Mouse (Mus musculus): ENCODE results near the gene Gng8. TPM values are rescaled to one million over a fixed set of nuclear protein-coding genes. Genes with fewer than 3 reads are reported as not detected.

Gng8 gene
- polyA plus RNA-seq, 1 experiment from 2014 or later, result 11.0 TPM

DNA sequence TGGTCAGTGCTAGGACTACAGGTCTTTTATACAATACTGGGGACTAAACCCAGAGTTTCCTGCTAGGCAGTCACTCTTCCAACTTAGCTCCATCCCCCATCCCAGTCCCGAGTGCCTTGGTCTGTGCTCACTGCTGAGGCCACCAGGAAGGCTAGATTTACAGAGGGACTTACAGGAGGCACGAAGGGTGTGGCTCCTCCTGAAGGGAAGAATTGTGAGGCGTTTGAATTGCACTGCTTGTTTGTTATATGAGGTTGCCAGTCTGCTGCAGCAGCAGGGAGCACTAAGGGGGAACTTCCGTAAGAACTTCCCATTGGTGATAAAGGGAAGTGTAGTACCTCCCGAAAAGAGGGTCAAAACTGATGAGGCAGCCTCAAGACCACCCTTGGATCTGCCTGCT, 11.0 kb upstream of the Gng8 start:
- Histone ChIP-seq H3K9ac (ENCODE audit: low read depth, low read length) (no peak overlapping the region), H3K4me1 (replicated peaks; ENCODE audit: control insufficient read depth, insufficient read depth, low read length) (peaks cover 9% of the 10 kb centered on the region)

DNA sequence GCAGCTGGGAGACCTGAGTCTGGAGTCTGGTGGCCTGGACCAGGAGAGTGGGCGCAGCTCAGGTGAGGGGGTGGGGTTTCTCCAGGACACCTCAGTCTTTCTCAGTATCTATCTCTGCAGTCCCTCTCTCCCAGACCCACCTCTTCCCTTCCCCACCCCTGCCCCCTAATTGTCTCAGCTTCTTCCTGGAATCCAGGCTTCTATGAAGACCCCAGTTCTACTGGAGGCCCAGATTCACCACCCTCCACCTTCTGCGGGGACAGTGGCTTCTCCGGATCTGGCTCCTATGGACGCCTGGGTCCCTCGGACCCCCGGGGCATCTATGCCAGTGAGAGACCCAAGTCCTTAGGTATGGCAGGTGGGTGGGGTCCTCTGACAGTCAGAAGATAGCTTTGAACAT, 8.4 kb upstream of the Gng8 start:
- no peak overlapping the region for H3K27ac ChIP-seq (ENCODE audit: low read depth, low read length)
- peaks cover 6% of the 10 kb centered on the region; the same call in 1 of the 2 replicates for H3K9me3 ChIP-seq (ENCODE audit: control insufficient read depth, low read length)
- peaks cover 3% of the 10 kb centered on the region; the same call in 1 of the 2 replicates for H3K4me1 ChIP-seq (replicated peaks; ENCODE audit: control insufficient read depth, insufficient read depth, low read length)
- H3K36me3 ChIP-seq (ENCODE audit: control insufficient read depth, insufficient read depth, low read length), result peaks cover 7% of the 10 kb centered on the region; the same call in 1 of the 2 replicates
- peaks cover 37% of the 10 kb centered on the region for H3K27me3 ChIP-seq (ENCODE audit: control insufficient read depth, insufficient read depth, low read length)
- no peak for ATAC-seq (ENCODE audit: low FRiP score)
- DNase-seq (ENCODE audit: low spot score), result no peak
- no peak overlapping the region for H3K4me3 ChIP-seq (ENCODE audit: low read depth, low read length)
- H3K4me2 ChIP-seq (replicated peaks; ENCODE audit: low read depth, low read length), result no peak overlapping the region
- H3K9ac ChIP-seq (ENCODE audit: low read depth, low read length), result no peak overlapping the region
- 91% methylated on average over 6 of the region's 6 CpGs for WGBS

More for the DNA sequence above, 11.0 kb upstream of the Gng8 start:
- DNase-seq (ENCODE audit: low spot score), result no peak
- 11% methylated on average over 5 of the region's 5 CpGs for WGBS
- Histone ChIP-seq H3K4me3 (ENCODE audit: low read depth, low read length) (no peak overlapping the region; the same call in 1 of the 2 replicates), H3K27ac (ENCODE audit: low read depth, low read length) (peak overlapping the region; percentile 88), H3K4me2 (replicated peaks; ENCODE audit: low read depth, low read length) (no peak overlapping the region), H3K36me3 (ENCODE audit: control insufficient read depth, insufficient read depth, low read length) (peaks cover 7% of the 10 kb centered on the region; the same call in 1 of the 2 replicates), H3K27me3 (ENCODE audit: control insufficient read depth, insufficient read depth, low read length) (peaks cover 23% of the 10 kb centered on the region), H3K9me3 (ENCODE audit: control insufficient read depth, low read length) (no peaks in the 10 kb centered on the region; the same call in 1 of the 2 replicates)
- ATAC-seq (ENCODE audit: low FRiP score), result 0 out of 2 replicates have a peak, but pooled peaks have one; percentile 12

DNA sequence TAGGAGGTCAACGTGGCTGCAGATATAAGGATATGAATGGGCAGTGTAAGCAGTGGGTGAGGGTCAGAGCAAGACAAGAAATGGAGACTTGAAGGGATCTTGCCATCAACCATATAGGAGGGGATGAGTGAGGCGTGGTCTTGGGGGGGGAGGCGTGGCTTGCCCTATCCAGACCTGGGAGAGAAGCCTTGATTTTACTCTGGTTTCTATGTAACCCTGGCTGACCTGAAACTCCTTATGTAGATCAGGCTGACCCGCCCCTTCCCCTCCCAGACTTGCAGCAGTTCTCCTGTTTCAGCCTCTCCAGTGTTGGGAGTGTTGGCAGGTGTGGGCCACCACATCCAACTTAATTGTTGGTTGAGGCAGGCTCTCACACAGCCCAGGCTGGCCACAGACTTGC, 7.3 kb upstream of the Gng8 start:
- Histone ChIP-seq H3K27ac (ENCODE audit: low read depth, low read length) (no peak overlapping the region), H3K4me1 (replicated peaks; ENCODE audit: control insufficient read depth, insufficient read depth, low read length) (peaks cover 3% of the 10 kb centered on the region; the same call in 1 of the 2 replicates), H3K9me3 (ENCODE audit: control insufficient read depth, low read length) (peaks cover 6% of the 10 kb centered on the region; the same call in 1 of the 2 replicates), H3K4me2 (replicated peaks; ENCODE audit: low read depth, low read length) (no peak overlapping the region), H3K27me3 (ENCODE audit: control insufficient read depth, insufficient read depth, low read length) (peaks cover 37% of the 10 kb centered on the region), H3K4me3 (ENCODE audit: low read depth, low read length) (no peak overlapping the region), H3K9ac (ENCODE audit: low read depth, low read length) (no peak overlapping the region), H3K36me3 (ENCODE audit: control insufficient read depth, insufficient read depth, low read length) (peaks cover 7% of the 10 kb centered on the region; the same call in 1 of the 2 replicates)
- WGBS, result 42% methylated on average over 4 of the region's 4 CpGs
- DNase-seq (ENCODE audit: low spot score) (no peak), ATAC-seq (ENCODE audit: low FRiP score) (no peak)

DNA sequence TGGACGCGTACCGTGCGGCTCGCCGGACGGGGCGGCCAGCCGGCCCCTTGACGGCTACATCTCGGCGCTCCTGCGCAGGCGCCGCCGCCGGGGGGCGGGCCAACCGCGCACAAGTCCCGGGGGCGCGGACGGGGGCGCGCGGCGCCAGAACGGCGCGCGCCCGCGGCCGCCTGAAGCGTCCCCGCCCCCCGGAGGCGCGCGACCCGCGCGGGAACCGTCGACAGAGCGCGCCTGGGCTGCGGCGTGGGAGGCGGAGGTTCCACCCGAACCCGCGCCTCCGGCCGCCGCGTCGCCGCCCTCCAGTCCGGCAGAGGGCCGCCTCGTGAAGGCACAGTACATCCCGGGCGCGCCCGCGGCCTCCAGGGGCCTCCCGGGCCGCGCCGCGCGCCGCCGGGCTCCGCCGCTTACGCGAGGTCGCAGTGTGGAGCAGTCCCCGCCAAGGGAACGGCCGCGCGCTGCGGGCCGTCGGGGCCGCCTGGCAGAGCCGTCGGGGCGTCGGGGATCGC, 6.3 kb upstream of the Gng8 start:
- no peak overlapping the region; the same call in 1 of the 2 replicates for H3K27ac ChIP-seq (ENCODE audit: low read depth, low read length)

DNA sequence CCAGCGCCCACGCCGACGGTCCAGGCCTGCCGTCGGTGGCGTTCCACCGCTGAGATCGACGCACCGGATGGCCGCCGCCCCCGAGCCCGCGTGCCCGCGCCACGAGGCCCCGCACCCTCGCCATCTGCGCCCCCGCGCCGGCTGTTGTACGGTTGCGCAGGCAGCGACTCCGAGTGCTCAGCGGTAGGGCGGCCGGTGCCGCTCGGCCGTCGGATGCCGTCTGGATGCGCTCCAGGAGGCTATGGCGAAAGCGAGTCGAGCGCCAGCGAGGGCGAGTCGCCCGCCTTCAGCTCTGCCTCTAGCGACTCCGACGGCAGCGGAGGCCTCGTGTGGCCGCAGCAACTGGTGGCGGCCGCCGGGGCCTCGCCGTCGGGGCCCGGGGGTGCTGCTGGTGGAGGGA, 5.7 kb upstream of the Gng8 start:
- H3K9me3 ChIP-seq (ENCODE audit: control insufficient read depth, low read length), result peaks cover 6% of the 10 kb centered on the region; the same call in 1 of the 2 replicates
- no peak overlapping the region for H3K27ac ChIP-seq (ENCODE audit: low read depth, low read length)
- peaks cover 41% of the 10 kb centered on the region for H3K27me3 ChIP-seq (ENCODE audit: control insufficient read depth, insufficient read depth, low read length)
- H3K4me1 ChIP-seq (replicated peaks; ENCODE audit: control insufficient read depth, insufficient read depth, low read length), result peaks cover 3% of the 10 kb centered on the region; the same call in 1 of the 2 replicates
- H3K36me3 ChIP-seq (ENCODE audit: control insufficient read depth, insufficient read depth, low read length), result peaks cover 7% of the 10 kb centered on the region; the same call in 1 of the 2 replicates
- H3K4me3 ChIP-seq (ENCODE audit: low read depth, low read length), result peak overlapping the region; percentile 6; the same call in 1 of the 2 replicates
- DNase-seq (ENCODE audit: low spot score) (no peak), ATAC-seq (ENCODE audit: low FRiP score) (no peak)
- 44% methylated on average over 58 of the region's 59 CpGs for WGBS
- H3K9ac ChIP-seq (ENCODE audit: low read depth, low read length), result no peak overlapping the region
- H3K4me2 ChIP-seq (replicated peaks; ENCODE audit: low read depth, low read length), result no peak overlapping the region

More for the DNA sequence above, 6.3 kb upstream of the Gng8 start:
- H3K9me3 ChIP-seq (ENCODE audit: control insufficient read depth, low read length), result peaks cover 6% of the 10 kb centered on the region; the same call in 1 of the 2 replicates
- 14% methylated on average over 56 of the region's 95 CpGs for WGBS
- peak overlapping the region; percentile 21; the same call in 1 of the 2 replicates for H3K4me3 ChIP-seq (ENCODE audit: low read depth, low read length)
- peak overlapping the region; percentile 28 for H3K4me2 ChIP-seq (replicated peaks; ENCODE audit: low read depth, low read length)
- peaks cover 3% of the 10 kb centered on the region; the same call in 1 of the 2 replicates for H3K4me1 ChIP-seq (replicated peaks; ENCODE audit: control insufficient read depth, insufficient read depth, low read length)
- peaks cover 7% of the 10 kb centered on the region; the same call in 1 of the 2 replicates for H3K36me3 ChIP-seq (ENCODE audit: control insufficient read depth, insufficient read depth, low read length)
- no peak for ATAC-seq (ENCODE audit: low FRiP score)
- DNase-seq (ENCODE audit: low spot score), result peak; percentile 46
- H3K27me3 ChIP-seq (ENCODE audit: control insufficient read depth, insufficient read depth, low read length), result peaks cover 38% of the 10 kb centered on the region
- no peak overlapping the region for H3K9ac ChIP-seq (ENCODE audit: low read depth, low read length)

DNA sequence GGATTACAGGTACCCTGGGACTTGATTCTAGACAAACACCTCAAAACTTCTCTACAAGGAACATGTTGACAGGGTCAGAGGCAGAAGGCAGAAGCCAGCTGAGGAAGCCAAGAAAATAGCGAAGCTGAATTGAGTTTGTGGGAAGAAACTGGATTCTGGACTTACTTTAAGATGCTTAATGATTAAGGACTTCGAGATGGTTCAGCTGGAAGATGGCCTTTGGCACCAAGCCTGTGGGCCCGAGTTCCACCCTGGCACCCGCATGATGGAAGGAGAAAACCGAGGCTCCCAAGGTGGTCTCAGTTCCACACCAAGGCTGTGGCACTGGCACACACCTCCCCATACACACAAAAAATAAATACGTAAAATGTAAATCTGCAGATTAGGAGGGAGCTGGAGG, 1.1 kb upstream of the Gng8 start:
- H3K36me3 ChIP-seq (ENCODE audit: control insufficient read depth, insufficient read depth, low read length), result peaks cover under 1% of the 10 kb centered on the region; the same call in 1 of the 2 replicates
- DNase-seq (ENCODE audit: low spot score), result no peak
- no peak for ATAC-seq (ENCODE audit: low FRiP score)
- WGBS, result 37% methylated on average over 6 of the region's 6 CpGs
- peak overlapping the region; percentile 14; the same call in 1 of the 2 replicates for H3K4me3 ChIP-seq (ENCODE audit: low read depth, low read length)
- no peak overlapping the region; the same call in 1 of the 2 replicates for H3K9ac ChIP-seq (ENCODE audit: low read depth, low read length)
- H3K27ac ChIP-seq (ENCODE audit: low read depth, low read length), result 0 out of 2 replicates have a peak overlapping the region, but pooled peaks have one; percentile 31
- no peak overlapping the region for H3K4me2 ChIP-seq (replicated peaks; ENCODE audit: low read depth, low read length)
- peaks cover 33% of the 10 kb centered on the region for H3K27me3 ChIP-seq (ENCODE audit: control insufficient read depth, insufficient read depth, low read length)
- H3K4me1 ChIP-seq (replicated peaks; ENCODE audit: control insufficient read depth, insufficient read depth, low read length), result peaks cover 18% of the 10 kb centered on the region
- H3K9me3 ChIP-seq (ENCODE audit: control insufficient read depth, low read length), result peaks cover 6% of the 10 kb centered on the region; the same call in 1 of the 2 replicates

DNA sequence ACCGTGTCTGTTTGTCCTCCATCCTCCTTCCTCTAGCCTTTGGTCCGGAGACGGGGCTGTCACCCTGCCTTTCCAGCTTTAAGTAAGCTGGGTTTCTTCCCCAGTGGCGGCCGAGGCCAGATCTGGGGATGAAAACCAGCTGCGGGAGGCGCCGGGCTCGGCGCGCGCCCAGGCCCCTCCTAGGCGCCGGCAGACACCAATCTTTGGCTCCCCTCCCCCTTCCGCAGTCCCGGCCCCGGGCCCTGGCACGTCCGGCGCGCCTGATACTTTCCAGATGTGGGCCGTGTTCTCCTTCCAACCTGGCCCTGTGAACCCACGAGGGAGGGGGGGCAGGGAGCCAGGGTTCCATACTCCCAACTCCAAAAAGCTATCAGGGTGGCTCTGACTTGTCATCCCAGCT, 642 bp upstream of the Gng8 start:
- no peak overlapping the region; the same call in 1 of the 2 replicates for H3K9ac ChIP-seq (ENCODE audit: low read depth, low read length)
- 0 out of 2 replicates have a peak overlapping the region, but pooled peaks have one; percentile 31 for H3K27ac ChIP-seq (ENCODE audit: low read depth, low read length)
- 2% methylated on average over 23 of the region's 23 CpGs for WGBS

DNA sequence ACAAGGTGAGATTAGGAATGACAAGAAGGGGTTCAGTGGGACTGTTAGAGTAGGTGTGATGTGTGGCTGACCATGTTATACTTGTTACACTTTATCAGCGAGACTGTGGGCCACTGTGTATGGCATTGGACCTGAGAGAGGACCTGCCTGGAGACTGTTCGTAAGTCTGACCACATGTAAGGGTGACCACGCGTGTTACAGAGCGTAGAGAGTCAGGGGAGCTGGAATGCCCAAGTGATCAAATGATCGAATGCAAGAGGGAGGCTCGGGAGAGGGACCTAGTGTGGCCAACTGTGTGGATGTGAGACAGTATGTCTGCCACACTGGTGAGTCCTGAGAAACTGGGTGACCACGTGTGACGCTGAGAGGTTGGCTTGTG, 755 bp downstream of the Gng8 start:
- peaks cover 18% of the 10 kb centered on the region for H3K4me1 ChIP-seq (replicated peaks; ENCODE audit: control insufficient read depth, insufficient read depth, low read length)
- peaks cover 21% of the 10 kb centered on the region for H3K27me3 ChIP-seq (ENCODE audit: control insufficient read depth, insufficient read depth, low read length)
- H3K9ac ChIP-seq (ENCODE audit: low read depth, low read length), result no peak overlapping the region
- WGBS, result 48% methylated on average over 9 of the region's 9 CpGs
- no peak overlapping the region for H3K4me3 ChIP-seq (ENCODE audit: low read depth, low read length)
- peak overlapping the region; percentile 40; the same call in 1 of the 2 replicates for H3K4me2 ChIP-seq (replicated peaks; ENCODE audit: low read depth, low read length)
- H3K27ac ChIP-seq (ENCODE audit: low read depth, low read length), result no peak overlapping the region
- DNase-seq (ENCODE audit: low spot score), result no peak
- no peaks in the 10 kb centered on the region for H3K36me3 ChIP-seq (ENCODE audit: control insufficient read depth, insufficient read depth, low read length)
- ATAC-seq (ENCODE audit: low FRiP score), result peak; percentile 15; the same call in 1 of the 2 replicates
- no peaks in the 10 kb centered on the region for H3K9me3 ChIP-seq (ENCODE audit: control insufficient read depth, low read length)

More for the DNA sequence above, 642 bp upstream of the Gng8 start:
- Histone ChIP-seq H3K9me3 (ENCODE audit: control insufficient read depth, low read length) (peaks cover 3% of the 10 kb centered on the region; the same call in 1 of the 2 replicates), H3K4me2 (replicated peaks; ENCODE audit: low read depth, low read length) (peak overlapping the region; percentile 40), H3K4me1 (replicated peaks; ENCODE audit: control insufficient read depth, insufficient read depth, low read length) (peaks cover 18% of the 10 kb centered on the region), H3K4me3 (ENCODE audit: low read depth, low read length) (peak overlapping the region; percentile 14; the same call in 1 of the 2 replicates), H3K36me3 (ENCODE audit: control insufficient read depth, insufficient read depth, low read length) (no peaks in the 10 kb centered on the region), H3K27me3 (ENCODE audit: control insufficient read depth, insufficient read depth, low read length) (peaks cover 29% of the 10 kb centered on the region)
- DNase-seq (ENCODE audit: low spot score), result peak; percentile 74
- ATAC-seq (ENCODE audit: low FRiP score), result no peak
